Mouse (Mus musculus) MEL (cell line): ENCODE data around the gene Smc5.

Experiments used
- CHD2 ChIP-seq: IDR thresholded peaks from 2 replicates; pipeline ENCODE4 v1.6.1; 2011; ENCODE audit warnings: low read length, improper control_type of control experiment
- CTCF ChIP-seq, 3 experiments: IDR thresholded peaks in 2 of 3; conservative IDR thresholded peaks in 1 of 3; 2 replicates each; pipeline ENCODE4 v1.5.1; 2011 to 2012; ENCODE audit warnings: low read length in 3 of 3, low read depth in 2 of 3, mild to moderate bottlenecking in 2 of 3, improper control_type of control experiment in 1 of 3, inconsistent platforms in 1 of 3, mixed read lengths in 1 of 3, moderate library complexity in 1 of 3; ENCODE audit not compliant: control insufficient read depth in 1 of 3, insufficient read depth in 1 of 3, poor library complexity in 1 of 3, severe bottlenecking in 1 of 3
- GABPA ChIP-seq: IDR thresholded peaks from 2 replicates; pipeline ENCODE4 v1.6.1; 2012; ENCODE audit warnings: low read depth, mild to moderate bottlenecking, inconsistent platforms, low read length, improper control_type of control experiment, moderate library complexity
- JUND ChIP-seq: IDR thresholded peaks from 2 replicates; pipeline ENCODE4 v1.6.1; 2011; ENCODE audit warnings: low read depth, mild to moderate bottlenecking, improper control_type of control experiment, low read length
- MEF2A ChIP-seq: IDR thresholded peaks from 2 replicates; pipeline ENCODE4 v1.6.1; 2014; ENCODE audit warnings: low read depth, mild to moderate bottlenecking, inconsistent platforms, low read length, improper control_type of control experiment; ENCODE audit not compliant: poor library complexity, insufficient replicate concordance, severe bottlenecking; ENCODE audit errors: extremely low read depth
- MXI1 ChIP-seq: IDR thresholded peaks from 2 replicates; pipeline ENCODE4 v1.6.1; 2011; ENCODE audit warnings: mild to moderate bottlenecking, low read depth, low read length, improper control_type of control experiment
- POLR2A ChIP-seq, 2 experiments: IDR thresholded peaks; 2 replicates each; pipeline ENCODE4 v1.6.1; 2011 to 2012; ENCODE audit warnings: low read length in 2 of 2, mild to moderate bottlenecking in 2 of 2, control low read depth in 1 of 2, improper control_type of control experiment in 1 of 2, low read depth in 1 of 2, moderate library complexity in 1 of 2; ENCODE audit not compliant: control insufficient read depth in 1 of 2, insufficient read depth in 1 of 2, poor library complexity in 1 of 2
- ZKSCAN1 ChIP-seq: IDR thresholded peaks from 2 replicates; pipeline ENCODE4 v1.6.1; 2012; ENCODE audit warnings: low read depth, mild to moderate bottlenecking, inconsistent platforms, low read length, improper control_type of control experiment, moderate library complexity
- ZNF384 ChIP-seq: IDR thresholded peaks from 2 replicates; pipeline ENCODE4 v1.6.1; 2012; ENCODE audit warnings: low read depth, mild to moderate bottlenecking, inconsistent platforms, low read length, improper control_type of control experiment

DNA sequence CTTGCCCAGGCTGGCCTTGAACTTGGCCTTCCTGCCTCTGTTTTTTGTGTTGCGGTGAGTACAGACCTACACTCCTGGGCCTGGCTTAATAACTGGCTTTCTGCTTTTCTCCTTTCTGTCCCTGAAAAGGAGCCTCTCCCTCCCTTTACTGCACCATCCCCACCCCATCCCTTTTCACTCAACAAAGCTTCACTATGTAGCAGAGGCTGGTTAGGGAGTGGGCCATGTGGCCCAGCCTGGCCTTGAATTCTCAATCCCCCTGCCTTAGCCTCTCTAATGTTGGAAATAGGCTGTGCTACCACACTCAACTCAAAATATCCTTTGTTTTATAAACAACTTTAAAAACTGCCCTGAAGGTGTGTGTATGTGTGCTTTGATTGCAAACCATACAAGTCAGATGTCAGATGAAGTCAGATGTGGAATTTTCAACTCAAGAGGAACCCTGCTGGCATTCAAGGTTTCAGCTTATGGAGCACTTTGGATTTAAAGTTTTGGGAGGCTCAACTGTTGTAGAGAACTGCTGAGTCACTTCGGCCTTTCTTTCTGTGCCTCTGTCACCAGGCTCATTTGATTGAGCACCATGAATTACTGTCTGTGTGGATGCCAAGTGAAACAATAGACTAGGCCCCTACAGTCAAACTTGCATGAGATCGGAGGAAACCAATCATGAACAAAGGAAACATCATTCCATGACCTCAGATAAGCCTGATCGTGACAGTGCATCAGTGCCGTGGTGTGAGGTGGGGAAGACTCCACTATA is 104.6 kb downstream of the Smc5 start:
- TF ChIP-seq POLR2A (IDR thresholded peaks at IDR 0.05; ENCODE audit: control insufficient read depth in 1 of 2, insufficient read depth in 1 of 2, low read depth in 1 of 2, low read length in 2 of 2, poor library complexity in 1 of 2) = no peak
- no peak for TF ChIP-seq ZNF384
- TF ChIP-seq GABPA = no peak
- no peak for TF ChIP-seq CHD2
- no peak for TF ChIP-seq CTCF (IDR thresholded peaks at IDR 0.05 in 2 of 3, conservative IDR thresholded peaks at IDR 0.05 in 1 of 3; ENCODE audit: control insufficient read depth in 1 of 3, insufficient read depth in 1 of 3, low read depth in 2 of 3, low read length in 3 of 3, poor library complexity in 1 of 3, severe bottlenecking in 1 of 3)
- TF ChIP-seq MEF2A = no peak
- no peak for TF ChIP-seq JUND
- TF ChIP-seq MXI1 = no peak
- TF ChIP-seq ZKSCAN1 = no peak
